27 mouse cellular contexts compared by ENCODE assay signal in genomic region chr13:54383531-54383930, GRCm38 (mm10). TPM values are rescaled to one million over a fixed set of nuclear protein-coding genes. Genes with fewer than 3 reads are reported as not detected.
DNase-seq lines count a peak whose midpoint lies in the region; ATAC-seq and TF ChIP-seq lines count a peak whose summit lies in the region.
"Had no signal": no experiment of that assay in that cellular context is flagged by ENCODE, and none has a peak within 500 bp of the region (broad histone marks: within the 10 kb centered on the region; RNA-seq: fewer than 3 reads in every experiment).

No protein-coding gene starts in this region.

- ATAC-seq in frontal cortex, adult (ENCODE audit: low TSS enrichment) = peak; percentile 2; the same call in 1 of the 2 replicates
- ATAC-seq: activated CD4-positive, CD25-positive, alpha-beta regulatory T cell, adult 4 months; forebrain, embryonic 14.5 days; hindbrain, embryonic 16.5 days; intestine, embryonic 15.5 days had no signal

- TF ChIP-seq CTCF in layer of hippocampus, adult 2 months (conservative IDR thresholded peaks at IDR 0.05) = no peak

- H3K4me3 ChIP-seq in layer of hippocampus, adult 2 months = no peak overlapping the region
- H3K4me3 ChIP-seq: embryonic facial prominence, embryonic 12.5 days; embryonic facial prominence, embryonic 15.5 days; heart, adult 2 months; heart, embryonic 10.5 days; heart, embryonic 13.5 days; intestine, embryonic 15.5 days had no signal

- H3K27ac ChIP-seq in layer of hippocampus, adult 2 months = peak overlapping the region; percentile 74; the same call in 1 of the 2 replicates
- H3K27ac ChIP-seq: embryonic facial prominence, embryonic 12.5 days; embryonic facial prominence, embryonic 15.5 days; heart, adult 2 months; heart, embryonic 10.5 days; heart, embryonic 13.5 days; intestine, embryonic 15.5 days had no signal

- peak; percentile 54 for DNase-seq in cerebellum, adult 11-12 months
- DNase-seq in cerebellum, postnatal 14 days = no peak
- DNase-seq in cerebellum, adult 9-11 months = peak; percentile 63
- no peak for DNase-seq in cerebellum, postnatal 4 days (ENCODE audit: low spot score in 2 of 2)
- DNase-seq in frontal cortex, postnatal 14 days (ENCODE audit: low spot score in 2 of 2) = no peak
- DNase-seq in layer of hippocampus, adult 2 months (ENCODE audit: low spot score in 2 of 2) = no peak
- DNase-seq in layer of hippocampus, adult 9-10 months (ENCODE audit: low spot score) = no peak
- DNase-seq: adrenal gland, adult 8-10 months; adrenal gland, postnatal 25 days; forebrain, postnatal 0 days; gastrocnemius, postnatal 10 days; gastrocnemius, postnatal 36 days; heart, adult 2 months; heart, postnatal 14 days; heart, postnatal 4 days; kidney, adult 11 months; kidney, adult 9 months had no signal

RNA-seq across cellular contexts. Expression of gene Cplx2, which starts 12.4 kb away (rescaled TPM):
- 1,000 to 10,000 TPM; 1,009 to 1,066 TPM for total RNA-seq in layer of hippocampus, adult 2 months (2021)
- total RNA-seq: granulocyte monocyte progenitor cell, adult 5-6 weeks had no signal

Comparison
In these comparisons a context has a peak if more than half of its experiments do, and no peak if none do; other contexts are left out.
1. DNase-seq: peak in cerebellum, adult 11-12 months (single experiment) and cerebellum, adult 9-11 months (single experiment); none in cerebellum, postnatal 14 days (0 of 2), cerebellum, postnatal 4 days (0 of 2), frontal cortex, postnatal 14 days (0 of 2), layer of hippocampus, adult 2 months (0 of 2) and layer of hippocampus, adult 9-10 months (single experiment).